Mouse (Mus musculus) testis, adult 2 months (tissue): ENCODE results near the gene Gnb1l.

ENCODE experiments used
- CTCF ChIP-seq: fragments of 200-500 bp; IDR thresholded peaks from 2 replicates; pipeline ENCODE4 v1.5.1; 2012; ENCODE audit warnings: low read depth, mild to moderate bottlenecking, inconsistent platforms, low read length, moderate library complexity; ENCODE audit not compliant: control insufficient read depth, insufficient read depth, insufficient replicate concordance
- POLR2A ChIP-seq: fragments of 200-500 bp; IDR thresholded peaks from 2 replicates; pipeline ENCODE4 v1.6.1; 2012; ENCODE audit warnings: low read depth, mild to moderate bottlenecking, inconsistent platforms, low read length, moderate library complexity; ENCODE audit not compliant: control insufficient read depth

DNA sequence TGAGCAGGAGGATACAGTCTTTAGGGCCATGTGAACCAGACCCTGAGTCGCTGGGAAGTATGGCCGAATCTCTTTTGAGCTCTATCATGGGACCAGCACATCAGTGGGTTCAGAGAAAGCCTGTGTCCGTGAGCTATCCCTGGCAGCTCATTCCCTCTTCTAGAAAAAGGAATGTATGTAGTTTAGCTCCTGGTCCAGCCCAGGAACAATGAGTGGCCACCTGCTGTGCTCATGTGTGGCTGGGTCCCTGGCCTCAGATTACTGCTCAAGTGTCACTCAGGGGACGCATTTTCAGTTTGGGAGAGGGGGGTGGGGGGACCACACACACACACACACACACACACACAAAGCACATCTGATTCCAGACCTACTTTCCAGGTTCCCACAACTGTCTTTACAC lies 26.1 kb upstream of the Gnb1l start:
- TF ChIP-seq POLR2A: no peak
- no peak for TF ChIP-seq CTCF
